Mouse (Mus musculus) testis, adult 2 months (tissue): ENCODE data around the gene Gxylt2. TPM values are rescaled to one million over a fixed set of nuclear protein-coding genes. Genes with fewer than 3 reads are reported as not detected.

Experiments
- H3K27ac ChIP-seq: fragments of 200-500 bp; 2 replicates; pipeline ENCODE4 v1.5.1; 2012; ENCODE audit warnings: low read depth, low read length; ENCODE audit not compliant: control insufficient read depth, insufficient read depth
- H3K27me3 ChIP-seq: fragments of 200-500 bp; 2 replicates; pipeline ENCODE4 v1.6.1; 2012; ENCODE audit warnings: mild to moderate bottlenecking, low read length, moderate library complexity; ENCODE audit not compliant: control insufficient read depth, insufficient read depth
- H3K36me3 ChIP-seq: fragments of 200-500 bp; 2 replicates; pipeline ENCODE4 v1.6.1; 2012; ENCODE audit warnings: mild to moderate bottlenecking, low read length; ENCODE audit not compliant: control insufficient read depth, insufficient read depth
- H3K4me1 ChIP-seq: fragments of 200-500 bp; 2 replicates; pipeline ENCODE4 v1.6.1; 2012; ENCODE audit warnings: low read length; ENCODE audit not compliant: control insufficient read depth, insufficient read depth
- H3K4me3 ChIP-seq: fragments of 200-500 bp; 2 replicates; pipeline ENCODE4 v1.5.1; 2012; ENCODE audit warnings: low read depth, mild to moderate bottlenecking, low read length, moderate library complexity, mixed read lengths; ENCODE audit not compliant: control insufficient read depth
- CTCF ChIP-seq: fragments of 200-500 bp; IDR thresholded peaks from 2 replicates; pipeline ENCODE4 v1.5.1; 2012; ENCODE audit warnings: low read depth, mild to moderate bottlenecking, inconsistent platforms, low read length, moderate library complexity; ENCODE audit not compliant: control insufficient read depth, insufficient read depth, insufficient replicate concordance
- POLR2A ChIP-seq: fragments of 200-500 bp; IDR thresholded peaks from 2 replicates; pipeline ENCODE4 v1.6.1; 2012; ENCODE audit warnings: low read depth, mild to moderate bottlenecking, inconsistent platforms, low read length, moderate library complexity; ENCODE audit not compliant: control insufficient read depth
- polyA plus RNA-seq: library from polyadenylated mRNA; depleted of rRNA; stranded (reverse); fragments of >200 nt; gene quantifications from 2 replicates; pipeline ENCODE4 v1.2.3, GENCODE M21; 2012

Gene Gxylt2
- polyA plus RNA-seq, 1 experiment = 2.0 TPM

DNA sequence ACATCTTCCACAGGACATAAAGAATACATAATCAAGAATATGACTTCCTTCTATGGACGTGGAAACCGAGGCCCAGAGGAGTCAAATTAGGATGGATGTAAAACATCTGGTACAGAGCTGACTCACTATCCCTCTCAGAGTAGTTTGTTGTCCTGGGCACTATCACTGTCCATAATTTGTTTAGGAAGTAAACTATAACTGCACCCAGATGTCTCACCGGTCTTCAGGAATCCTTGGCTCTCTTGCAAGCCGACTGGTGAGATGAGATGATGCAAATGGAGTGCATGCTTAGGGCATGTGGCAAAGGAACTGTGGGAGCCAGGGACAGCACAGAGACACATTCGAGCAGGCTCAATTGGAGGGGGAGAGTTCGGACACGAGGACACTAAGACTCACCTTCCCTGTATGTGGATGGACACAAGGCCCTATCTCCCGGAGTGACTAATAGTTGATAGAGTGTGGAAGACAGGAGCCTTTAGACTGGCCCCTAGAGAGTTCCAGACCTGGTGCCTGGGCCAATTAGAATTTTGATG lies 10.8 kb downstream of the Gxylt2 start:
- no peak overlapping the region for H3K27ac ChIP-seq
- no peaks in the 10 kb centered on the region for H3K4me1 ChIP-seq
- H3K36me3 ChIP-seq = no peaks in the 10 kb centered on the region
- H3K4me3 ChIP-seq = no peak overlapping the region
- TF ChIP-seq CTCF (no peak), POLR2A (no peak)
- H3K27me3 ChIP-seq = no peaks in the 10 kb centered on the region

DNA sequence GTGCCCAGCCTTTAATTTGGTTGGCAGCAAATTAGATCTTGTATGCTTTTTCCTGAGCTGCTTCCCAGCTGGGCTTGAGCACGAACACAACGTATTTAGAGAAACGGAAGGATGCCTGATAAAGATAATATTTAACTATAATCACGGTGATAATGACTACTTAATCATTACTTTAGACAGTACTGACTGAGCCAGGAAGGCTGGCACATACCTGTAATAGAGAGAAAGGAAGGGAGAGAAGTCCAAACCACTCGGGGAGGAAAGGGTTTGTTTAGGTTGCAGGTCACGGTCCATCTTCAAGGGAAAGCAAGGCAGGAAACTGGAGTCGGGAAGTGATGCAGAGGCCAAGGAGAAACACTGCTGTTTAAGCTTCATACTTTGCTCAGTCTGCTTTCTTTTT lies 11.6 kb downstream of the Gxylt2 start:
- no peaks in the 10 kb centered on the region for H3K27me3 ChIP-seq
- H3K27ac ChIP-seq = no peak overlapping the region
- no peak for TF ChIP-seq POLR2A
- TF ChIP-seq CTCF = no peak
- H3K4me3 ChIP-seq = no peak overlapping the region
- H3K4me1 ChIP-seq = no peaks in the 10 kb centered on the region
- no peaks in the 10 kb centered on the region for H3K36me3 ChIP-seq

DNA sequence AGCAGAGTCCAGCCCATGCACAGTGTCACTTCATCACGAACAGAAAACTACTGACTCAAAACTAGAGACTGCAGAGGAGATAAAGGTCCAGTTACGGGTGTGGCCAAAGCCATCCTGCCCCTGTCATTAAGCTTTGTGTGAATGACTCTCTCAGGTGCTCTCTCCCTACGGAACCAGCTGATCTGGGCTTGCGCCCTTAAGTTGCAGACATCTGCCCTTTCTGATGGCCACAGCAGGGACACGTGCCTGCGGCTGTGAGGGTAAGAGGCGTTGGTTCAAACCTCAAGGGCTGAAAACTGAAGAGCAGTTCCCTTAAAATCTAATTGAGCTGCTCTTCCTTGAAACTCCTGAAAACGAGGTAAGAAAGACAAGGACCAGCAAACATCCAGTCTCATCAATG lies 12.3 kb downstream of the Gxylt2 start:
- Histone ChIP-seq H3K27me3 (no peaks in the 10 kb centered on the region), H3K36me3 (no peaks in the 10 kb centered on the region), H3K4me1 (no peaks in the 10 kb centered on the region), H3K4me3 (no peak overlapping the region), H3K27ac (no peak overlapping the region)
- TF ChIP-seq CTCF (no peak), POLR2A (no peak)

DNA sequence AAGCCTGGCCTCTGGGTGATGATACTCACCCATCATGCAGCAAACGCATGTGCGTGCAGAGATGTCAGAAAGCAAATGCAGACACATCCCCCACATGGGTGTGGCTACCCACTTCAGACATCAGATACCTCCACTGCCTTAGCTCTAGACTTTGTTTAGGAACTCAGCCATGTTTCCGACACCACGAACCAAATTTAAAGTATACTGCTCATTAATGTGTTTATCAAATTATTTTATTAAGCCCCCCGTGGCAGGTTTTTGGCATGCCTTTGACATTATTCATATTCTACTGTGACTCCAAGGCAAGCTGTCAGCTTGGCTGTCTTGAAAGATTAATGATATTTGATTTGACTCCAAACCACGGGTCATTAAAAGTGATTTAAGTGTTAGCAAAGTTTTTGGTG lies 15.6 kb downstream of the Gxylt2 start:
- no peaks in the 10 kb centered on the region for H3K4me1 ChIP-seq
- H3K27ac ChIP-seq = no peak overlapping the region
- no peaks in the 10 kb centered on the region for H3K27me3 ChIP-seq
- H3K36me3 ChIP-seq = no peaks in the 10 kb centered on the region
- no peak for TF ChIP-seq CTCF
- no peak overlapping the region for H3K4me3 ChIP-seq

DNA sequence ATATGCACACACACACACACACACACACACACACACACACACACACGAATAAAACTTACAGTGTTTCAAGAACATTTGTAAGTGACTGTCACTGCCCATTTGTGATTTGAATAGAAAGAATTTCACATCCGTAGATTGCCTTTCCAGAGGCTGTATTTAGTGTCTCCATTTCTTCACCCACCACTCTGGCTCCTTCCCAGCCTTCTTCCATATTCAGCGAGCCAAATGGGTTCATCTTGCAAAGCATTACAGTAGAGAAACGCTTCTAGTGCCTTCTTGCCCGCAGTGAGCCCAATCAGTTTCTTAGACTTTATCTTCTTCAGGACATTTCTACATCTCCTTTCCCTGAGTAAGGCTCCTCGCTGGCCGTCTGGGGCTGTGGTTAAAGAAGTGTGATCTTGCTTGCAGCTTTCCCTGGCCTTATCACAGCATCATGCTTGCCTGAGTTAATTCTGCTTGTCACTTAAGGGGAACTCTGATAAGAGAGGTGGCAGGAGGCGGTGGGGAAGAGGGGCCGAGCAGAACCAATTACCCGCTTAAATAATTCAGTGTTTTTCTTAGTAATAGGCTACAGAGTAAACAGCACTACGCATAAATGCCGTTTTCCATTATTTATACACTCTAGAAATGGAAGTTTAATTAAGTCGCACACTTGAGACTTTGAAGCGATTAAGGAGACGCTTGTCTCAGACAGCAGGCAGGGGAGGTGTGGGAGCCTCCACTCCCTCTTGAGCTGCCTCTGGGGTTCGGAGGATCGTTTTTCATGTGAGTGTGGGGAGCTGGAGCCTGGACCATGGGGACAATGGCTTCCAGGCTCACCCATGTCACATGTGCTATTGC lies 16.6 kb downstream of the Gxylt2 start:
- no peaks in the 10 kb centered on the region for H3K27me3 ChIP-seq
- TF ChIP-seq CTCF = no peak
- no peak for TF ChIP-seq POLR2A
- H3K4me1 ChIP-seq = no peaks in the 10 kb centered on the region
- no peak overlapping the region for H3K4me3 ChIP-seq
- H3K36me3 ChIP-seq = no peaks in the 10 kb centered on the region
- H3K27ac ChIP-seq = no peak overlapping the region

DNA sequence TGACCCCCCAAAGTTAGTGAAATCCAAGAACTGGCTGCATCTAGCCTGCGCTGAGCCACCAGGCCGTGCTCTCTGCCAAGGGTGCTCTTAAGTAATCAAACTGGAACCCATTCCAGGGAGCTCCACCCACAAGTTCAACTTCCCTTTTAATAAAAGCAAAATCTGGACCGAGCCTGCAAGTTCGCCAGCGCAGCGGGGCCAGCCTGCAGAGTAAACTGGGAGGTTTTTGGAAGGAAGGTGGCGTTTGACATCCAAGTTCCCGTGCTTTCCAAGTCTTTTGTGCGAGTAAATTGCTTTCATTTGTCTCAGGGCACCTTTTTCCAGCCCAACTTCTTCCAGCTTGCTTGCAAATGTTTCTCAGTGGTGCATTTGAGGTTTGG lies 27.5 kb downstream of the Gxylt2 start:
- H3K4me3 ChIP-seq = no peak overlapping the region
- TF ChIP-seq CTCF = no peak
- TF ChIP-seq POLR2A = no peak
- no peak overlapping the region for H3K27ac ChIP-seq
- no peaks in the 10 kb centered on the region for H3K4me1 ChIP-seq
- H3K36me3 ChIP-seq = no peaks in the 10 kb centered on the region
- no peaks in the 10 kb centered on the region for H3K27me3 ChIP-seq

DNA sequence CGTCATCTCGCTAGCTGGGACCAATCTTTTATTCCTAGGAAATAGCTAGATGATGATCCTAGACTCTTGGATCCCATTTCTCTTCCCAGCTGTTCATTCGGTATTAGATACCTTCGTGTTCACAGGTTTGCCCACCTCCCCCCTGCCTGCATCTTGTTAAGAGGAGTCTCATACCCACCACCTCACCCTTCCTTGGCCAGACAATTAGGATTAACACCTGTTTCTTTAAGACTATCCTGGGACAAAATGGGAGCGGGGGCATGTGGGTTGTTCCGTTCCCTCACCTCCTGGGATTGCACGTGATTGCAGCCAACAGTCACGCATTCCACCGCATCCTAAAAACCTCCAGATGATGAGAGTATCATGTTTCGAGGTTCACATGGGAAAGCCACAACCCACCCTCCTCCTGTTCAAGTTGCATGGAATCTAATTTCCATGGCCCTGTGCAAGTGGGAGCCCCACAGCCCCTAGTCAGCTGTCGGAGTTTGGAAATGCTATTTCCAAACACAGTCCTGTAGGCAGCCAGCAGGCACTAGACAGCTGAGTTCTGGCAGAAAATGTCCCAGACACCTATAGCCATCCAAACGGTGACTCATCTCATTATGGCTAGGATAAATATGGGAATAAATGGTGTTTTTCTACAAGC lies 28.0 kb downstream of the Gxylt2 start:
- Histone ChIP-seq H3K27ac (no peak overlapping the region), H3K36me3 (no peaks in the 10 kb centered on the region), H3K27me3 (no peaks in the 10 kb centered on the region), H3K4me1 (no peaks in the 10 kb centered on the region), H3K4me3 (no peak overlapping the region)
- no peak for TF ChIP-seq CTCF
- TF ChIP-seq POLR2A = no peak
